Mouse (Mus musculus): ENCODE results near the gene Eef1b2. TPM values are rescaled to one million over a fixed set of nuclear protein-coding genes. Genes with fewer than 3 reads are reported as not detected.

Gene Eef1b2
- polyA plus RNA-seq, 1 experiment from 2014 or later = 485 TPM

- H3K4me2 ChIP-seq (ENCODE audit: low read length) = peak within 1 kb of the TSS; percentile 47
- peaks cover 12% of the 10 kb centered on the region for H3K4me1 ChIP-seq (ENCODE audit: control insufficient read depth, insufficient read depth, low read length)
- H3K9ac ChIP-seq (replicated peaks; ENCODE audit: low read length) = peak within 1 kb of the TSS; percentile 40; the same call in 1 of the 2 replicates
- no peaks in the 10 kb centered on the region for H3K9me3 ChIP-seq (ENCODE audit: control insufficient read depth, low read length)
- peak within 1 kb of the TSS; percentile 15; the same call in 1 of the 2 replicates for H3K4me3 ChIP-seq (replicated peaks; ENCODE audit: low read depth, low read length)
- no peaks in the 10 kb centered on the region for H3K27me3 ChIP-seq (ENCODE audit: control insufficient read depth, insufficient read depth, low read length)
- H3K36me3 ChIP-seq (ENCODE audit: control insufficient read depth, insufficient read depth, low read length) = no peaks in the 10 kb centered on the region
- H3K27ac ChIP-seq (replicated peaks; ENCODE audit: low read depth, low read length) = peak within 1 kb of the TSS; percentile 78
- no peak for ATAC-seq (ENCODE audit: low FRiP score, low TSS enrichment)
- WGBS = 34% methylated on average over 3 of the region's 3 CpGs
- DNase-seq = no peak
Measured at GRCm38 (mm10) chr1:63214271-63214558, 37.6 kb downstream of the Eef1b2 start, which contains the start of gene Gpr1. Gene Gpr1, minus strand, starts transcription at chr1:63214543.

GRCm38 (mm10) chr1:63214631-63215030, 38.0 kb downstream of the Eef1b2 start:
- no peak overlapping the region for H3K9ac ChIP-seq (replicated peaks; ENCODE audit: low read length)
- no peaks in the 10 kb centered on the region for H3K9me3 ChIP-seq (ENCODE audit: control insufficient read depth, low read length)
- no peaks in the 10 kb centered on the region for H3K27me3 ChIP-seq (ENCODE audit: control insufficient read depth, insufficient read depth, low read length)
- H3K4me1 ChIP-seq (ENCODE audit: control insufficient read depth, insufficient read depth, low read length) = peaks cover 12% of the 10 kb centered on the region
- H3K4me3 ChIP-seq (replicated peaks; ENCODE audit: low read depth, low read length) = no peak overlapping the region
- DNase-seq (peak; percentile 32), ATAC-seq (ENCODE audit: low FRiP score, low TSS enrichment) (no peak)
- 45% methylated on average over 7 of the region's 7 CpGs for WGBS
- H3K4me2 ChIP-seq (ENCODE audit: low read length) = 0 out of 2 replicates have a peak overlapping the region, but pooled peaks have one; percentile 47
- H3K36me3 ChIP-seq (ENCODE audit: control insufficient read depth, insufficient read depth, low read length) = no peaks in the 10 kb centered on the region
- H3K27ac ChIP-seq (replicated peaks; ENCODE audit: low read depth, low read length) = peak overlapping the region; percentile 78

GRCm38 (mm10) chr1:63219277-63219676, 42.7 kb downstream of the Eef1b2 start:
- Histone ChIP-seq H3K36me3 (ENCODE audit: control insufficient read depth, insufficient read depth, low read length) (no peaks in the 10 kb centered on the region), H3K9ac (replicated peaks; ENCODE audit: low read length) (no peak overlapping the region), H3K4me2 (ENCODE audit: low read length) (no peak overlapping the region), H3K27ac (replicated peaks; ENCODE audit: low read depth, low read length) (no peak overlapping the region), H3K4me3 (replicated peaks; ENCODE audit: low read depth, low read length) (no peak overlapping the region), H3K9me3 (ENCODE audit: control insufficient read depth, low read length) (no peaks in the 10 kb centered on the region), H3K4me1 (ENCODE audit: control insufficient read depth, insufficient read depth, low read length) (peaks cover 2% of the 10 kb centered on the region; the same call in 1 of the 2 replicates), H3K27me3 (ENCODE audit: control insufficient read depth, insufficient read depth, low read length) (no peaks in the 10 kb centered on the region)
- WGBS = 98% methylated on average over 4 of the region's 4 CpGs
- ATAC-seq (ENCODE audit: low FRiP score, low TSS enrichment) = no peak
- DNase-seq = no peak

- ATAC-seq (ENCODE audit: low FRiP score, low TSS enrichment) (no peak), DNase-seq (no peak)
- Histone ChIP-seq H3K9ac (replicated peaks; ENCODE audit: low read length) (no peak overlapping the region), H3K27me3 (ENCODE audit: control insufficient read depth, insufficient read depth, low read length) (no peaks in the 10 kb centered on the region), H3K4me2 (ENCODE audit: low read length) (no peak overlapping the region), H3K4me3 (replicated peaks; ENCODE audit: low read depth, low read length) (no peak overlapping the region), H3K27ac (replicated peaks; ENCODE audit: low read depth, low read length) (no peak overlapping the region), H3K36me3 (ENCODE audit: control insufficient read depth, insufficient read depth, low read length) (no peaks in the 10 kb centered on the region), H3K4me1 (ENCODE audit: control insufficient read depth, insufficient read depth, low read length) (no peaks in the 10 kb centered on the region), H3K9me3 (ENCODE audit: control insufficient read depth, low read length) (no peaks in the 10 kb centered on the region)
- 85% methylated on average over 4 of the region's 4 CpGs for WGBS
Measured at GRCm38 (mm10) chr1:63225009-63225408, 48.4 kb downstream of the Eef1b2 start.

- DNase-seq = peak; percentile 21
Measured at GRCm38 (mm10) chr1:63225890-63226289, 49.3 kb downstream of the Eef1b2 start.

GRCm38 (mm10) chr1:63227241-63227640, 50.6 kb downstream of the Eef1b2 start:
- Histone ChIP-seq H3K4me1 (ENCODE audit: control insufficient read depth, insufficient read depth, low read length) (no peaks in the 10 kb centered on the region), H3K27ac (replicated peaks; ENCODE audit: low read depth, low read length) (no peak overlapping the region), H3K36me3 (ENCODE audit: control insufficient read depth, insufficient read depth, low read length) (no peaks in the 10 kb centered on the region), H3K4me3 (replicated peaks; ENCODE audit: low read depth, low read length) (no peak overlapping the region), H3K27me3 (ENCODE audit: control insufficient read depth, insufficient read depth, low read length) (no peaks in the 10 kb centered on the region), H3K4me2 (ENCODE audit: low read length) (no peak overlapping the region), H3K9me3 (ENCODE audit: control insufficient read depth, low read length) (no peaks in the 10 kb centered on the region), H3K9ac (replicated peaks; ENCODE audit: low read length) (no peak overlapping the region)
- DNase-seq (no peak), ATAC-seq (ENCODE audit: low FRiP score, low TSS enrichment) (no peak)
- WGBS = 89% methylated on average over 5 of the region's 5 CpGs

More at GRCm38 (mm10) chr1:63225890-63226289, 49.3 kb downstream of the Eef1b2 start:
- ATAC-seq (ENCODE audit: low FRiP score, low TSS enrichment) = no peak
- Histone ChIP-seq H3K9ac (replicated peaks; ENCODE audit: low read length) (no peak overlapping the region), H3K4me3 (replicated peaks; ENCODE audit: low read depth, low read length) (no peak overlapping the region), H3K27ac (replicated peaks; ENCODE audit: low read depth, low read length) (no peak overlapping the region), H3K36me3 (ENCODE audit: control insufficient read depth, insufficient read depth, low read length) (no peaks in the 10 kb centered on the region), H3K4me2 (ENCODE audit: low read length) (no peak overlapping the region), H3K27me3 (ENCODE audit: control insufficient read depth, insufficient read depth, low read length) (no peaks in the 10 kb centered on the region), H3K4me1 (ENCODE audit: control insufficient read depth, insufficient read depth, low read length) (no peaks in the 10 kb centered on the region), H3K9me3 (ENCODE audit: control insufficient read depth, low read length) (no peaks in the 10 kb centered on the region)
- 9% methylated on average over 7 of the region's 7 CpGs for WGBS

Small RNA genes lying within 50 kb of the gene (microRNA-seq; reads per million reads assigned to microRNA genes)
- gene Gm24557 (not detected), gene Gm27512 (not detected)

Other genes starting within 250 kb of the Eef1b2 start
- gene Ino80d, start 62.2 kb upstream of the Eef1b2 start, polyA plus RNA-seq (2014; fragmentation: Nextera tagmentation; extraction: Ambion mirVana) = 8.2 and 10.3 TPM in 2 replicates
- gene Ndufs1, start within 50 bp of the Eef1b2 start, polyA plus RNA-seq (2014; fragmentation: Nextera tagmentation; extraction: Ambion mirVana) = 116 and 136 TPM in 2 replicates
- gene Gpr1, start 37.7 kb downstream of the Eef1b2 start, polyA plus RNA-seq (2014; fragmentation: Nextera tagmentation; extraction: Ambion mirVana) = 0.69 and 0.71 TPM in 2 replicates
- gene Zdbf2, start 96.4 kb downstream of the Eef1b2 start, polyA plus RNA-seq (2014; fragmentation: Nextera tagmentation; extraction: Ambion mirVana) = 38.3 and 38.9 TPM in 2 replicates